Mouse (Mus musculus) ES-E14 (cell line): ENCODE measurements around the gene Clstn3.

Experiments
- CHD2 ChIP-seq: IDR thresholded peaks from 2 replicates; pipeline ENCODE4 v1.6.1; 2014; ENCODE audit warnings: mild to moderate bottlenecking, low read depth, low read length, inconsistent platforms
- MAFK ChIP-seq: IDR thresholded peaks from 2 replicates; pipeline ENCODE4 v1.6.1; 2014; ENCODE audit warnings: mild to moderate bottlenecking, low read depth, low read length, inconsistent platforms; ENCODE audit not compliant: insufficient read depth

- TF ChIP-seq CHD2 (no peak), MAFK (0 out of 2 replicates have a peak, but pooled peaks have one; percentile 31)
These were observed 15.7 kb upstream of the Clstn3 start for GRCm38 (mm10) chr6:124480295-124480694.
